Mouse (Mus musculus) left cerebral cortex, postnatal 10 days (tissue): ENCODE measurements around the gene Unc13a. TPM values are rescaled to one million over a fixed set of nuclear protein-coding genes. Genes with fewer than 3 reads are reported as not detected.

Experiments used
- DNase-seq, 2 experiments: peaks; one replicate each; pipeline ENCODE4 v3.0.0; 2021 to 2022; ENCODE audit warnings: low spot score in 2 of 2, mixed read lengths in 1 of 2; ENCODE audit errors: extremely low spot score in 1 of 2
- intact Hi-C: fragments of 180-260 bp; cut with DNase I; formaldehyde crosslinking; loops from one replicate; pipeline ENCODE4 v1.15.1; 2025
- total RNA-seq, 2 experiments: library from RNA; stranded (reverse); gene quantifications; 2 replicates each; pipeline ENCODE4 v1.2.3; 2021

Unc13a gene
- total RNA-seq, 2 experiments from 2014 or later, result 279 to 290 TPM

GRCm38 (mm10) chr8:71633981-71634667, 37.4 kb downstream of the Unc13a start:
- intact Hi-C loops, result no loop called here

DNA sequence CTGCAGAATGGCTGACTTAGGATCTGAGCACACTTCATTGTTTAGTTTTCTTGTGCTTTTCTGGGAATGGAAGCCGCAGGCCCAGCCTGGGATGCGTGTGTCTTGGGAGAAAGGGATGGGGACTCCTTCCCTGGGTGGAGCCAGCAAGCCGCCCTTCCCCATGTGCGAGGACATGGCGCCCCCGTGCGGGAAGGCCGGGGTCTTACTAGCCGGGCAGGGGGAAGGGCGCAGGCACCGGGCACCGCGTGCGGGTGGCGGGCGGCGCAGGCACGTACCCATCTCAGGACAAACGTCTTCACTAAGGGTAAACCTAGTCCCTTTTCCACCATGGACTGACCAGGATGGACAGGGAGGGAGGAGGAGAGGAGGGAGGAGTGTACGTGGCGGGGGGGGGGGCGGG, 38.4 kb downstream of the Unc13a start:
- intact Hi-C loops, result no loop called here

More at GRCm38 (mm10) chr8:71633981-71634667, 37.4 kb downstream of the Unc13a start:
- peak in 1 of 2 experiments; percentile 74 for DNase-seq

DNA sequence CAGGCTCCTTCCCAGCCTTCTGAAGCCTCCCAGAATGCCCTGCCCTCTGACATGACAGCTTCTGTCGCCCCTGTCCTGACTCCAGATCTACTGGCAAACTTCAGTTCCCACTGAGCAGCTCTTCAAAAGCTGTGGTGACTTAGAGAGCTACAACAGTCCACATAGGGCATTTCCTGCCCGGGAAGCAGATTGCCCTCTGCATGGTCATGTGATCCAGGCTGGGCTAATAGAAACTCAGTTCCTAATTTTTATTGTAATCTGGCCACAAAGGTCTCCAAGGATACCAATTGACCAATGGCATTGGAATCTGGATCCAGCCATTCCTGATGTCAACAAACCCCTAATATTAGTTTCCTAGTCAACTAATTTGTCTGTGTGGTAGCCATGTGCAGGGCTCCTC, 39.7 kb downstream of the Unc13a start:
- DNase-seq, result no peak

More for the DNA sequence above, 38.4 kb downstream of the Unc13a start:
- DNase-seq, result peak in 1 of 2 experiments; percentile 73

GRCm38 (mm10) chr8:71630761-71631160, 40.8 kb downstream of the Unc13a start:
- no peak for DNase-seq
- intact Hi-C loops, result no loop called here

More for the DNA sequence above, 39.7 kb downstream of the Unc13a start:
- intact Hi-C loops, result no loop called here

DNA sequence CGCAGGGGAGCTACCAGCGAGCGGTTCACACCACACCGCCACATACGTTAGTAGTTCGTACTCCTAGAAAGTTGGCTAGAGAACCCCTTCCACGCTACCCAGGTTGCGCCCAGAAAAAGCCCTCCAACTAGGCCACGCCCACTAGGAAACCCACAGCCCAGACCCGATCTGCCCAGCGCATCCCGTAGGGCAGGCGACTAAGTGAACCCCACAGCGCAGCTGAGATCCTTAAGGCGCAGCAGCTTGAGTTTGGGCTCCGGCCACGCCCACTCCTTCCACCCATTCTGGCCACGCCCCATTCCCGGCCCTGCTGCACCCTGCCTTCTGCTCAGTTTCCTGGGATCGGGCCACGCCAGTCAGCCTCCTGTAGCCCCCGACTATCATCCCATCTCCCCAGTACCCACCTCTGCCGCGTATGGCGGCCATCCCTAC, 41.8 kb downstream of the Unc13a start:
- intact Hi-C loops, result no loop called here
- DNase-seq, result peak in 1 of 2 experiments; percentile 68

GRCm38 (mm10) chr8:71629096-71629697, 42.4 kb downstream of the Unc13a start:
- intact Hi-C loops, result no loop called here
- DNase-seq, result peak; percentile 85 to 94

DNA sequence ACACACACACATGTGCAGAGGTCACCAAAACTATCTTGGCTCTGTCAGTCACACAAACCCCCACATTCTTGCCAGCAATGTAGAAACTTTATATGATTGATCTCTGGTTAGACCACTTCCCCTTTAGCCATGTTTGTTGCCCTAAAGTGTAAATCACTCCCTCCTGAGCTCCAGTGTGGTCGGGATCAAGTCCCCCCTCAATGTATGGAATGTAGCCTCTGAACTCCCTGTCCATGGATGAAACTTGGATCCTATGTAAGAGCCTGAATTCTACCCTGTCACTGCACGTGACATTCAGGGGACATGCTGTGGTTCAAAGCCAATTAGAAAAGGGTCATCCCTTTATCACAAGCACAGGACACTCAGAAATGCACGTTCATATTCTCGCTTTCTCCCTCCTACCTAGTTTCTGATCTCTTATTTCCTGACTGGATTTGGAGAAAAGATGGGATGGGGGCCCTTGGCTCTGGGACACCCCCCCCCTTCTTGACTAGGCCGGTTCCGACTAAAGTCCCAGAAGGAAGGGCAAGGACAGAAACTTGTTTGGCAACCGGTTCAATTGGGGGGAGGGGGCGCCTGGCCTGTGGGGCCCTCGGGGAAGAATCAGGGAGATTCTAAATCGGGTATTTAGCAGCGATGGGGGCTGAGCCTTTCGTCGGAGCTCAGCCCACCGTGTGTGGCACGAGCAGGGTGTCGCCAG, 43.0 kb downstream of the Unc13a start:
- no peak for DNase-seq
- intact Hi-C loops, result no loop called here

DNA sequence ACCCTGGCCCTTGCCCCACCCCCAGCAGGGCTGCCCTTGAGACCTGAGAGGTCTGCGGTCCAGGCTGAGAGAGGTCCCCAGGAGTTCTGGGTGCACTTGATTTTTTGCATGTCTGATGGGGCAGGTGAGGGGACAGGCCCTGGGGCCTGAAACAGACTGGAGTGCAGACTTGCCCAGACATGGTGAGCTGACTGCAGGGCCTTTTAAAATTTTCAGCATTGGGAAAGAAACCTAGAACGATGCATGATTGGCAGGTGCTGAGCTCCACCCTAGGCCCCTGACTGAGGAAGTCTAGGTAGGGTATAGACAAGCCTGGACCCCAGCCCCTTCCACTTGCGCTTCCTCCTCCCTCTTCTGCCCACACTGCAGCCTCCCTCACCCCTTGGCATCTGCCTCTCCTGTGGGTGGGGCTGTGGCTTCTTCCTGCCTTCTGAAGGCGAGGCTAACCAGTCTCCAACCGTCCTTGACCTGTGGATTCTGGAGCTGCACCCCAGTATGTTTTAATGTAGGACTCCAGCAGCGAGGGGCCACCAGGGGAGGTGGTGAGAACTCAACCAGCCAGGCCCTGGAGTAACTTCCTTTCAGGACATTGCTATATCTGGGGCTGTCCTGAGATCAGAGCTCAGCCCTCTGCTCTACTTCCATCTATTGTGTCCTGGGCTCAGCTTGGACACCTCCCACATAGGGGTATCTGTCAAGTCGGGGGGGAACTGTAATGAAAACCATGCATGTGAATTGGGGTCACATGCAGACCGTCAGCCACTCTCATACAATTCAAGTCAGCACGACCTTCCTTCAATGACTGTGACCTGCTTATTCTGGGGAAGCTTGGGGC, 44.1 kb downstream of the Unc13a start:
- intact Hi-C loops, result no loop called here
- DNase-seq, result peak in 1 of 2 experiments; percentile 47

GRCm38 (mm10) chr8:71626753-71627152, 44.8 kb downstream of the Unc13a start:
- no peak for DNase-seq
- intact Hi-C loops, result no loop called here

DNA sequence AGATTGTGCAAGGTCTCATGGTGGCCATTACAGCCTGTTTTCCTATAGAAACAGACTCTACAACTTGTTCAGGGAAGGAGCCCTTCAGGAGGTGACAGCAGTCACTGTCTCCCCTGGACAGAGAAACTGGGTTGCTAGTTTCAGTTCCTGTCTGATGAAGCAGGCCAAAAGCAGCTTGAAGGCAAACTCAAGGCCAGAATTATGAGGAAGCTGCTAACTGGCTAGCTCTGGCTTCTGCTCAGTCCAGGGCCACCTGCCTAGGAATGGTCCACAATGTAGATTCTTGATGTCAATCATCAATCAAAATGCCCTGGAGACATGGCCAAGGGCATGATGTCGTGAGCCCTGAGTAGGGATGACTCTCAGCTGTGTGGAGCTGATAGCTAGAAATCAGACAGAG, 46.5 kb downstream of the Unc13a start:
- DNase-seq, result no peak
- intact Hi-C loops, result no loop called here

DNA sequence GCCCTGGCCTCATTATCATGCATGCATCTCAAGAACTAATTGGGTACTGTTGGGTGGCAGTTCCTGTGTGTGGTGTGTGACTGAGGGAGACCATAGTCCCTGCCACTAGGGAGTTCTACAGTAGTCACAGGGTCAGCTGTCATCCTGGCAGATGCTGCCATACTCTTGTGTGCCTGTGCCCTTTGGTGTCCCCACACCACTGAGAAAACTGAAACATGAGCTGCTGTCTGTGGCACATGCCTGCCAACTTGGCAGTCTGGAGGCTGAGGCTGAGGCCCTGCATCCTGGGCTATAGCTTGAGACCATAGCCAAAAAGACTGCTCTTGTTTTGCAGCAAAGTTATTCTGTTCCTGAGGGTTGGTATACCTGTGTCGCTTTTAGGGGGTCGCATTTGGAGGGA, 51.8 kb downstream of the Unc13a start:
- intact Hi-C loops, result no loop called here
- DNase-seq, result no peak

DNA sequence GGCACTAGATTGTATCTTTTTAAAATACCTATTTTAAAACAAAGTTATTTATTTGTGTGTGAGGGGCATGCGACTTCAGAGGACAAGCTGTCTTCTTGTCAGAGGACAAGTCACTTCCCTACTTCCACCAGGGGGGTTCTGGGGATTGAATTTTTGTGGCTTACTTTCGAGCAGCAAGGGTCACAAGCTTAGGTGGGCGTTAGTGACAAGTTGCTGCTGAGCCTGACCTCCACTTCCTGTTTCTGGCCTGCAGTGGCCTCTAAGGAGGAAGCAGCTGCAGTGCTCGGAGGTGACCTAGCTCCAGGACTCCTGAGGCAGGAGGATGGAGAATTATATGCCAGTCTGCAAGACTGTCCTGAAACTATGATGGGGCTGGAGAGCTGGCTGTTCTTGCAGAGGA, 58.1 kb downstream of the Unc13a start:
- intact Hi-C loops, result no loop called here
- DNase-seq, result no peak

DNA sequence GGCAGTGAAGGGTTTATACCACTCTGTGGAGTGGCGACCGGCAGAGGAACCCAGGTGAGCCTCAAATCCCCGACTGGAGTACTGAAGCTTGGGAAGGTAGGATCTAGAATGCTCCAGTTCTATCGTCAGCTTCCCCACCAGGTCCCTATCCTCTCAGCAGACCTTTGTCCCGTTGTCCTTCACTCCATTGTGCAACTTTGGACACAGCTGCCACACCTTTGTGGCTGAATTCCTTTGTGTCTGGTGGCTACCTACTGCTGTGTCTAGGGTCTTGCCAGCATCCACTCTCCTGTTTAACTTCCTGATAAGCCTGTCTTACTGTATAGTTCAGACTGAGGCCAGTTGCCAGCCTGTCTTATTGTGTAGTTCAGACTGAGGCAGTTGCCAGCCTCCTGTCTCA, 59.4 kb downstream of the Unc13a start:
- intact Hi-C loops, result no loop called here
- DNase-seq, result no peak

GRCm38 (mm10) chr8:71610822-71611651, 60.5 kb downstream of the Unc13a start, which contains the start of gene Colgalt1:
Colgalt1 (plus strand) TSS chr8:71610998.
- intact Hi-C loops, result no loop called here

DNA sequence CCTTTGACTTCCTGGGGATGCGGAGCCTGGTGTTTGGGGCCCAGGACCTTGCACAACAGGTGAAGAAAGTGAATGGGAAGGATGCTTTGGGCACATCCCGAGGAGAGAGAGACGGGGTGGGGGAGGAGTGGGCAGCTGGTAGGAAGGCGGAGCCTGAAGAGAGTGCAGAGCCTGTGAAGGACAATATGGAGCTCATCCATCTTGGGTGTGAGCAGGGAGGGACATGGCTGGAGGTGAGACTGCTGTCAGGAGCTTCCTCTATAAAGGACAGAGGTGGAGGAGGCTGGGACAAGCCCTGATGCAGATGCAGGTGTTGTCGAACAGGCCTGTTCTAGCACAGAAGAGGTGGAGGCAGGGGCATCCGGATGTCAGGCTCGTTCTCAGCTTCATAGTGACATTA, 67.5 kb downstream of the Unc13a start:
- intact Hi-C loops, result no loop called here

More at GRCm38 (mm10) chr8:71610822-71611651, 60.5 kb downstream of the Unc13a start, which contains the start of gene Colgalt1:
- DNase-seq, result peak; percentile 97

DNA sequence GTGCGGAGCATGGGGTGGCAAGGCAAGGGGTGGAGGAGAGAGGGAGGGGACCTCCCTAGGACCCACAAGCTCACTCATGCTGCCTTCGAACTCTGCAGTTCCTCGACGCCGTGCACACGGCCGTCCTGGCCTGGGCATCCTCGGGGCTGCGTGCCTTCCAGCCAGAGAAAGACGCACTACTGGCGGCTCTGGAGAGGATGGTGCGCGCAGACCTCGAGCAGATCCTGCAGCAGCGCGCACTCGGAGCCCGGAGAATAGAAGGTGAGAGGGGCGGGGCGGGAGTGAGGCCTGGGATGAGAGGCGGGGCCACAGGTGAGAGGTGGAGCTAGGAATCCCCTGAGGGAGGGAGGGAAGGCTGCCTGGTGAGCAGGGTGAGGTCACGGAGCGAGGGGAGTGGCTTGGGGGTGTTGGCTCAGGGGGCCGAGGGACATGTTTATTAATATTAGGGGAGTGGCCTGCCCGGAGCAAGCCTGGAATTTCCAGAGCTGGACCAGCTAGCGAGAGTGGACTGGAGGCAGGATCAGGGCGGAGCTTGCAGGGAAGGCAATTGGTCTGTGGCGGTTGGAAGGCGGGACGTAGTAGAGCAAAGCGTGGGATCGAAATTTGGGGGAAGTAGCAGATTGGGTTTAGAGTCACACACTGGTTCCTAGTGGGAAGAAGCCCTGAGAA, 68.8 kb downstream of the Unc13a start:
- intact Hi-C loops, result no loop called here
- peak in 1 of 2 experiments; percentile 70 for DNase-seq

More for the DNA sequence above, 67.5 kb downstream of the Unc13a start:
- DNase-seq, result no peak

GRCm38 (mm10) chr8:71601939-71602665, 69.5 kb downstream of the Unc13a start:
- intact Hi-C loops, result no loop called here
- DNase-seq, result peak in 1 of 2 experiments; percentile 36
